Mouse (Mus musculus): ENCODE data around the gene Cacng7. TPM values are rescaled to one million over a fixed set of nuclear protein-coding genes. Genes with fewer than 3 reads are reported as not detected.

Gene Cacng7
- polyA plus RNA-seq, 1 experiment from 2014 or later: 4.6 TPM

DNA sequence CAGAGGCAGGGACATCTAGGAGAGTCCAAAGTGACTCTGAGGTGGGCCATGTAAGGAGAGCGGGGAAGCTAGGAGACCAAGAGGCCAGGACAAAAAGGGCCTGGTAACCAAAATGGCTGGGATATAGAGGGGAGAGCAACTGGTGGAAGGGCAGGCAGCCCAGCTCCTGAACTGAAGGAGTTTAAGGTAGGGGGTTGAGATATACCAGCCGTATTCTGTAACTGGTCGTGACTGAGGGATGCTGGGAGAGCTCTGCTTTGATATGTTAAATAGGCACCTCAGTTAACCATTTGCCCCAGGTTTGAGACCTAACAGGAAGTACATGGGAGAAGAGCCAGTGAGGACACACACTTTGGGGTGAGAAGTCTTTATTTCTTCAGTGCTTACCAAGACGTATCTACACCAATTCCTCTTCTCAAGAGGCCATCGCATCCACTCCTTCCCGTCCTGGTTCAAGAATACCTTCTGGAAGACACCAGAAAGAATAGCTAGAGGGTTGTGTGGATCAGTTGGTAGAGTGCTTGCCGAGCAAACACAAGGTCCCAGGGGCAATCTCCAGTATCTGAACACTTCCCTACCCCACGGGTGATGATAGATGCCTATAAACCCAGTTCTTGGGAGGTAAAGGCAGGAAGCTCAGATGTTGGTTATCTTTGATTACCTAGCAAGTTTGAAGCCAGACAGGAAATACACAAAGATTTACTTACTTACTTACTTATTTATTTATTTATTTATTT, 31.7 kb upstream of the Cacng7 start:
- H3K4me3 ChIP-seq (ENCODE audit: low read depth, low read length): no peak overlapping the region
- H3K4me2 ChIP-seq (replicated peaks; ENCODE audit: low read depth, low read length): no peak overlapping the region
- no peaks in the 10 kb centered on the region for H3K9me3 ChIP-seq (ENCODE audit: control insufficient read depth, low read length)
- H3K27me3 ChIP-seq (ENCODE audit: control insufficient read depth, insufficient read depth, low read length): peaks cover 31% of the 10 kb centered on the region
- DNase-seq (ENCODE audit: low spot score) (no peak), ATAC-seq (ENCODE audit: low FRiP score) (no peak)
- H3K4me1 ChIP-seq (replicated peaks; ENCODE audit: control insufficient read depth, insufficient read depth, low read length): peaks cover 6% of the 10 kb centered on the region; the same call in 1 of the 2 replicates
- H3K27ac ChIP-seq (ENCODE audit: low read depth, low read length): no peak overlapping the region
- WGBS: 67% methylated on average over 8 of the region's 8 CpGs
- no peak overlapping the region for H3K9ac ChIP-seq (ENCODE audit: low read depth, low read length)
- no peaks in the 10 kb centered on the region for H3K36me3 ChIP-seq (ENCODE audit: control insufficient read depth, insufficient read depth, low read length)

DNA sequence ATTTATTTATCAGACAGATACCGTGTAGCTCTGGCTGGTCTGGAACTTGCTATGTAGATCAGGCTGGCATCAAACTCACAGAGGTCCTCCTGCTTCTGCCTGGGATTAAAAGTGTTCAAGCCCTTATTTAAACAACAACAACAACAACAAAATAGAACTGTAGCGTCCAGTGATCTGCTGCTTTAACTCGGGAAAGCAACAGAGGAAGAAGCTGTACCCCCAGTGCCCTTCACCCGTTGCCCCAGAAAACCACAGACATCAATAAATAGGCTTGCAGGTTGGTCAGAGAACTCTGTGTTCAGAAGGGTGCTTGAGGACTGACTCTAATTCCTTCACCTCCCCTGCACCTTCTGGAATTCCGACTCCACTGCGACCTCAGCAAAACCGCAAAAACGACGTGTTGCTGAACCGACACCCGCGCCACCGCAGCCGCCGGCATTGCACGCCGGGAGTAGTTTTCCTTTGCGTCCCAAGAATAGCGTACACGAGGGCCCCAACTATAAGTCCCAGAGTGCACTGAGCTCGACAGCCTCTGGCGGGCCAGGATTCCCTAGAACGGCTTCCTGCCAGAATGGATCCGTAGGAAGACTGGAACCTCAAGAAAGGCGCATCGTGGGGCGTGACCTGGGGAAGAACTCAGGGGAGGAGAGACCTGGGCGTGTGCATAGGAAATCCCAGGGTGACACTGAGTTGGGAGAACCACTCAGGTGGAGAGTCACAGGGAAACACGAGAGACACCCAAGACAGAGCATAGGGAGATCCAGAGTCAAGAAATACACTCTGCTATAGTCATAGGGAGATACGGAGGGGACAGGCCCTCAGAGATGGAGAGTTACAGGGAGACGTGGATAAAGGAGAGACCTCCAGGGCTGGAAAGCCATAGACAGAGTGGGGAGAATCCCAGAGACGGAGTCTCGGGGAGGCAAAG, 30.9 kb upstream of the Cacng7 start:
- Histone ChIP-seq H3K27me3 (ENCODE audit: control insufficient read depth, insufficient read depth, low read length) (peaks cover 31% of the 10 kb centered on the region), H3K4me2 (replicated peaks; ENCODE audit: low read depth, low read length) (peak overlapping the region; percentile 74), H3K4me1 (replicated peaks; ENCODE audit: control insufficient read depth, insufficient read depth, low read length) (peaks cover 6% of the 10 kb centered on the region; the same call in 1 of the 2 replicates), H3K36me3 (ENCODE audit: control insufficient read depth, insufficient read depth, low read length) (no peaks in the 10 kb centered on the region), H3K27ac (ENCODE audit: low read depth, low read length) (no peak overlapping the region), H3K9me3 (ENCODE audit: control insufficient read depth, low read length) (no peaks in the 10 kb centered on the region), H3K9ac (ENCODE audit: low read depth, low read length) (no peak overlapping the region), H3K4me3 (ENCODE audit: low read depth, low read length) (peak overlapping the region; percentile 12; the same call in 1 of the 2 replicates)
- WGBS: 9% methylated on average over 33 of the region's 33 CpGs
- ATAC-seq (ENCODE audit: low FRiP score) (peak; percentile 32; the same call in 1 of the 2 replicates), DNase-seq (ENCODE audit: low spot score) (peak; percentile 51)

DNA sequence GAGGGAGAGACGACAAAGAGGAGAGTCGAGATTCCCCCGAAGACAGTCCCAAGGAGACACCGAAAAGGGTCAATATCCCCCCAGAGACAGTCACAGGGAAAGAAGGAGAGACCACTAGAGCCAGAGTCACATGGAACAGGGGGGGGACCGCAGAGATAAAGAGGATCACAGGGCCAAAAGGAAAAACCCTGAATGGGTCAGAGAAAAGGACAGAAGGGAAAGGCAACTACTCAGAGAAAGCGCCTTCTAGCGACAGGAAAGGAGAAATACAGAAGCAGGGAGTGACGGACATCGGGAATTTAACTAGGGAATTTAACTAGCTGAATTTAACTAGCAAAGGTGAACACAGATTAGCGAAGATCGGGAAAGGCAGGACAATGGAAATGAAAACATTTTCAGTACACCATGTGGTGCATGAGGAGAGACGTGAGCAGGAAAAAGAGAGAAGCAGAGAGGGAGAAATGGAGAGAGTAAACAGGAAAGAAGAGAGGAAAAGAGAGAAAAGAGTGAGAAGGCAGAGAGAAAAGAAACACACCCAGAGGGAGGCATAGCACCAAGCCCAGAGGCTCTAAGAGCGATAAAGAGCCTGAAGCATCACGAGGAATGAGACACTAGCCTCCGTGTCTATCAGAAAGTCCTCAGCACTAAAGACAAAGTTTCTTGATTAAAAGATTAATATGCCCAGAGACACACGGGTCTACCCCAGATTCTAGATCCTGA, 30.0 kb upstream of the Cacng7 start:
- H3K36me3 ChIP-seq (ENCODE audit: control insufficient read depth, insufficient read depth, low read length): no peaks in the 10 kb centered on the region
- peak; percentile 23 for ATAC-seq (ENCODE audit: low FRiP score)
- H3K9ac ChIP-seq (ENCODE audit: low read depth, low read length): no peak overlapping the region
- peaks cover 31% of the 10 kb centered on the region for H3K27me3 ChIP-seq (ENCODE audit: control insufficient read depth, insufficient read depth, low read length)
- peak overlapping the region; percentile 27 for H3K4me3 ChIP-seq (ENCODE audit: low read depth, low read length)
- H3K4me2 ChIP-seq (replicated peaks; ENCODE audit: low read depth, low read length): peak overlapping the region; percentile 74
- DNase-seq (ENCODE audit: low spot score): peak; percentile 64
- H3K4me1 ChIP-seq (replicated peaks; ENCODE audit: control insufficient read depth, insufficient read depth, low read length): peaks cover 6% of the 10 kb centered on the region; the same call in 1 of the 2 replicates
- no peaks in the 10 kb centered on the region for H3K9me3 ChIP-seq (ENCODE audit: control insufficient read depth, low read length)
- WGBS: 3% methylated on average over 16 of the region's 16 CpGs
- no peak overlapping the region for H3K27ac ChIP-seq (ENCODE audit: low read depth, low read length)

DNA sequence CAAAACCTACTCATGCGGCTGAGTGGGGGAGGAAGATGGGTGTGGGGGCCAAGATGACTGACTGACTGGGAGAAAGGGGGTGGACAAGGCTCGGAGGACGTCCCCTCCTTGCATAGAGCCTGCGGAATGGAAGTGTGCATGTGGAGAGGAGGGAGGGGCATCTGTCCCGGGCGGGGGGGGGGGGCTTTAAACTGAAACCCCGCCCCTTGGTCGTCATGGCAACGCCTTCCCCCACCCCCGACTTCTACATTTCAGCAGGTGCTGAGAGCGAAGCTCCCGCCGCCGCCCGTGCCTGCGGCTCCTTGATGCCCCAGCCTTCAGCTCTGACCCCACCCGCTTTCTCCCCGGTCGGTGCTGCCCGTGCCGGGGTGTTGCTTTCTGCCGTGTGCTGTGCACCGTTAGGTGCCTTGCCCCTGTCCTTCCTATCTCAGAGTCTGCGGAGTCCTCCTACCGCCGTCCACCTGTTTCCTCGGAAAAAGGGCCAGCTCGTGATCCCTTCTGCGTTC, 29.4 kb upstream of the Cacng7 start:
- Histone ChIP-seq H3K36me3 (ENCODE audit: control insufficient read depth, insufficient read depth, low read length) (no peaks in the 10 kb centered on the region), H3K9ac (ENCODE audit: low read depth, low read length) (no peak overlapping the region), H3K4me1 (replicated peaks; ENCODE audit: control insufficient read depth, insufficient read depth, low read length) (peaks cover 6% of the 10 kb centered on the region; the same call in 1 of the 2 replicates), H3K27me3 (ENCODE audit: control insufficient read depth, insufficient read depth, low read length) (peaks cover 31% of the 10 kb centered on the region), H3K9me3 (ENCODE audit: control insufficient read depth, low read length) (no peaks in the 10 kb centered on the region), H3K4me3 (ENCODE audit: low read depth, low read length) (peak overlapping the region; percentile 27), H3K4me2 (replicated peaks; ENCODE audit: low read depth, low read length) (peak overlapping the region; percentile 74), H3K27ac (ENCODE audit: low read depth, low read length) (no peak overlapping the region)
- WGBS: under 1% methylated on average over 24 of the region's 29 CpGs
- DNase-seq (ENCODE audit: low spot score) (peak; percentile 73), ATAC-seq (ENCODE audit: low FRiP score) (peak; percentile 69)

DNA sequence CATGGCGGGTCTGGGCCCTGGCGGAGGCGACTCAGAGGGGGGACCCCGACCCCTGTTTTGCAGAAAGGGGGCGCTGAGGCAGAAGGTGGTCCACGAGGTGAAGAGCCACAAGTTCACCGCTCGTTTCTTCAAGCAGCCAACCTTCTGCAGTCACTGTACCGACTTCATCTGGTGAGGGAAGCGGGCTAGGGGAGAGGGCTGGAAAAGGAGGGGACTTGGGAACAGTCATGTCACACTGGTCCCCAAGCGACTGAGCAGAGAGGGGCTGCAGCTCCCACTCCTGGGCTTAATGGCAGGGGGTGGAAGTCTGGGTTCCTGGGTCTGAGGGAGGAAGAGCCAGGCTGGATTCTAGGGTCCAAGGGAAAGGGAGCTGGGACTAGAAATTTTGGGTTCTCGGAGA, 29.0 kb upstream of the Cacng7 start:
- Histone ChIP-seq H3K4me3 (ENCODE audit: low read depth, low read length) (peak overlapping the region; percentile 27), H3K27me3 (ENCODE audit: control insufficient read depth, insufficient read depth, low read length) (peaks cover 31% of the 10 kb centered on the region), H3K4me1 (replicated peaks; ENCODE audit: control insufficient read depth, insufficient read depth, low read length) (peaks cover 6% of the 10 kb centered on the region; the same call in 1 of the 2 replicates), H3K36me3 (ENCODE audit: control insufficient read depth, insufficient read depth, low read length) (no peaks in the 10 kb centered on the region), H3K9ac (ENCODE audit: low read depth, low read length) (0 out of 2 replicates have a peak overlapping the region, but pooled peaks have one; percentile 31), H3K27ac (ENCODE audit: low read depth, low read length) (no peak overlapping the region), H3K4me2 (replicated peaks; ENCODE audit: low read depth, low read length) (peak overlapping the region; percentile 74), H3K9me3 (ENCODE audit: control insufficient read depth, low read length) (no peaks in the 10 kb centered on the region)
- DNase-seq (ENCODE audit: low spot score) (no peak), ATAC-seq (ENCODE audit: low FRiP score) (peak; percentile 60)
- WGBS: 2% methylated on average over 12 of the region's 12 CpGs

DNA sequence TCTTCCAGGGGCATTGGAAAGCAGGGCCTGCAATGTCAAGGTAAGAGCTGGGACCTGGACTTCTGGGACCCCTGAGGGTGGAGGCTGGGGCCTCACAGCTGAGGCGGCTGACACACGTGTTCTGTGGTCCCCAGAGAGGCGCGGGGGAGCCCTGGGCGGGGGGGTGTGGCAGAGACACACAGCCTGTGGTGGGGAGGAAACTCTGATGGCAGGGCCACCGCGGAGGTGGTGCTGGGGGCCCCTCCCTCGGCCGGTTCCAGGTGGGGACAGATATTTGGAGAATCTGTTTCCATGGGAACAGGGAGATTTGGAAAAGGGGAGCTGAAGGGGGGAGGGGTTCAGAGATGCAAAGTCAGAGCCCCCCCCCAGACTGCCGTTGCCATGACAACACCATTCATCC, 28.5 kb upstream of the Cacng7 start:
- no peaks in the 10 kb centered on the region for H3K9me3 ChIP-seq (ENCODE audit: control insufficient read depth, low read length)
- H3K9ac ChIP-seq (ENCODE audit: low read depth, low read length): no peak overlapping the region
- DNase-seq (ENCODE audit: low spot score) (peak; percentile 39), ATAC-seq (ENCODE audit: low FRiP score) (peak; percentile 51)
- peaks cover 6% of the 10 kb centered on the region; the same call in 1 of the 2 replicates for H3K4me1 ChIP-seq (replicated peaks; ENCODE audit: control insufficient read depth, insufficient read depth, low read length)
- H3K36me3 ChIP-seq (ENCODE audit: control insufficient read depth, insufficient read depth, low read length): no peaks in the 10 kb centered on the region
- H3K27me3 ChIP-seq (ENCODE audit: control insufficient read depth, insufficient read depth, low read length): peaks cover 31% of the 10 kb centered on the region
- WGBS: 2% methylated on average over 9 of the region's 10 CpGs
- H3K4me3 ChIP-seq (ENCODE audit: low read depth, low read length): no peak overlapping the region
- H3K4me2 ChIP-seq (replicated peaks; ENCODE audit: low read depth, low read length): peak overlapping the region; percentile 74
- H3K27ac ChIP-seq (ENCODE audit: low read depth, low read length): no peak overlapping the region

DNA sequence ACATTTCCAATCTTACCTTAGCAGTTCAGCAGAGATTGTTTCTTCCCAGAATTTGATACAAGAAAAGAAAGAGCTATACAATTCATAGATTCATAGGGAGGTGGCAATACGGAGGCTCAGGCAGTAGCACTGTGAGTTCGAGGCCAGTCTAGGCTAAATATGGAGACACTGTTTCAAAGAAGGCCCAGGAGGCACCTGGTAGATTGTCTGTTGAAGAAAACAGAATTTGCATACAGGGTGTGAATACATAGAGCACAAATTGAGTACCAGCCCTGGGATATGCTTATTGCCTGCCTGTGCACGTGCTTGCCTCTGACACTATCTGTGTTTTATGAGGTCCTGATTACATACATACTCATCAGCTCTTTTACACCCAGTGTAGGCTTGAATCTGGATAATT, 26.4 kb upstream of the Cacng7 start:
- ATAC-seq (ENCODE audit: low FRiP score) (no peak), DNase-seq (ENCODE audit: low spot score) (no peak)
- H3K4me2 ChIP-seq (replicated peaks; ENCODE audit: low read depth, low read length): no peak overlapping the region
- no peaks in the 10 kb centered on the region for H3K9me3 ChIP-seq (ENCODE audit: control insufficient read depth, low read length)
- no peak overlapping the region for H3K4me3 ChIP-seq (ENCODE audit: low read depth, low read length)
- WGBS: 82% methylated on average over 3 of the region's 3 CpGs
- peaks cover 6% of the 10 kb centered on the region; the same call in 1 of the 2 replicates for H3K4me1 ChIP-seq (replicated peaks; ENCODE audit: control insufficient read depth, insufficient read depth, low read length)
- H3K27me3 ChIP-seq (ENCODE audit: control insufficient read depth, insufficient read depth, low read length): peaks cover 25% of the 10 kb centered on the region
- H3K9ac ChIP-seq (ENCODE audit: low read depth, low read length): no peak overlapping the region
- H3K27ac ChIP-seq (ENCODE audit: low read depth, low read length): no peak overlapping the region
- H3K36me3 ChIP-seq (ENCODE audit: control insufficient read depth, insufficient read depth, low read length): no peaks in the 10 kb centered on the region

DNA sequence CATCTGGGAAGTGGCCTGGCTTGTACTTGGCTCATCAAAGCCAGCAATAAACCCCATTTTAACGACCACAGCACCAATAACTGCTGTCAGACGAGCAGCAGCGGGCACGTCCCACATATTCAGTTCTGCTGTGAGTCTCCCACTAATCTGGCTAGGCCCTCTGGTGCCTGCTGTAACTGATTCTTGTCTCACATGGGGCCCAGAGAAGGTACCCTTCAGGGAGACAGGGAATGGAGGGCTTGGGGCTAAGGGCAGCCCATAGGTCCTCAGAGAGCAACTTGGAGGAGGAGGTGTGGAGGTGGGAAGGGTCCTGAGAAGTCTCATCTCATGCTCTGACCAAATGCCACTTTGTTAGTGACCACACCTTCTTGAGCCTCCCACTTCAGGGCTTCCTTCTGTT, 24.1 kb upstream of the Cacng7 start:
- Histone ChIP-seq H3K4me3 (ENCODE audit: low read depth, low read length) (no peak overlapping the region), H3K4me1 (replicated peaks; ENCODE audit: control insufficient read depth, insufficient read depth, low read length) (peaks cover 6% of the 10 kb centered on the region; the same call in 1 of the 2 replicates), H3K4me2 (replicated peaks; ENCODE audit: low read depth, low read length) (no peak overlapping the region), H3K9me3 (ENCODE audit: control insufficient read depth, low read length) (no peaks in the 10 kb centered on the region), H3K27ac (ENCODE audit: low read depth, low read length) (no peak overlapping the region), H3K36me3 (ENCODE audit: control insufficient read depth, insufficient read depth, low read length) (no peaks in the 10 kb centered on the region), H3K27me3 (ENCODE audit: control insufficient read depth, insufficient read depth, low read length) (peaks cover 12% of the 10 kb centered on the region), H3K9ac (ENCODE audit: low read depth, low read length) (no peak overlapping the region)
- WGBS: 84% methylated on average over 4 of the region's 4 CpGs
- DNase-seq (ENCODE audit: low spot score) (no peak), ATAC-seq (ENCODE audit: low FRiP score) (no peak)
